Mouse (Mus musculus) bone marrow macrophage, adult 2 months (primary cell): ENCODE data around the gene Zfp3. TPM values are rescaled to one million over a fixed set of nuclear protein-coding genes. Genes with fewer than 3 reads are reported as not detected.
"Not testable (repeated sequence)": the region's sequence is repeated elsewhere in the genome, so short reads cannot be mapped to it uniquely, and the experiment has no call there.

Experiments used
- H3K27ac ChIP-seq: 2 replicates; pipeline ENCODE4 v1.5.1; 2012; ENCODE audit warnings: low read depth, low read length; ENCODE audit not compliant: insufficient read depth
- H3K4me1 ChIP-seq: 2 replicates; pipeline ENCODE4 v1.6.1; 2012; ENCODE audit warnings: low read length; ENCODE audit not compliant: control insufficient read depth, insufficient read depth
- H3K4me3 ChIP-seq: 2 replicates; pipeline ENCODE4 v1.5.1; 2012; ENCODE audit warnings: mild to moderate bottlenecking, low read length, moderate library complexity; ENCODE audit not compliant: insufficient read depth
- CTCF ChIP-seq: IDR thresholded peaks from 2 replicates; pipeline ENCODE4 v1.5.1; 2012; ENCODE audit warnings: low read depth, mild to moderate bottlenecking, low read length, moderate library complexity
- POLR2A ChIP-seq: IDR thresholded peaks from 2 replicates; pipeline ENCODE4 v1.6.1; 2012; ENCODE audit warnings: mild to moderate bottlenecking, low read depth, low read length, borderline replicate concordance
- polyA plus RNA-seq: library from polyadenylated mRNA; stranded (reverse); fragments of >200 nt; gene quantifications from 2 replicates; pipeline ENCODE4 v1.2.4, GENCODE M21; 2012; ENCODE audit not compliant: missing spikeins, insufficient read depth, insufficient read length

Zfp3 gene
- polyA plus RNA-seq, 1 experiment = 3.3 TPM

GRCm38 (mm10) chr11:70754958-70755357 lies 9.1 kb upstream of the Zfp3 start:
- H3K4me3 ChIP-seq = no peak overlapping the region
- TF ChIP-seq POLR2A (no peak), CTCF (no peak)
- peaks cover 10% of the 10 kb centered on the region for H3K4me1 ChIP-seq
- H3K27ac ChIP-seq = no peak overlapping the region

GRCm38 (mm10) chr11:70755645-70756044 lies 8.4 kb upstream of the Zfp3 start:
- H3K27ac ChIP-seq = no peak overlapping the region
- peaks cover 10% of the 10 kb centered on the region for H3K4me1 ChIP-seq
- no peak overlapping the region for H3K4me3 ChIP-seq
- TF ChIP-seq POLR2A (no peak), CTCF (peak; percentile 79)

GRCm38 (mm10) chr11:70760446-70760845 lies 3.6 kb upstream of the Zfp3 start:
- not testable (repeated sequence) for H3K4me3 ChIP-seq, H3K4me1 ChIP-seq, H3K27ac ChIP-seq

- no peak overlapping the region for H3K27ac ChIP-seq
- no peak overlapping the region for H3K4me3 ChIP-seq
- peaks cover 16% of the 10 kb centered on the region for H3K4me1 ChIP-seq
- TF ChIP-seq CTCF = no peak
- no peak for TF ChIP-seq POLR2A
Measured at GRCm38 (mm10) chr11:70762641-70763040, 1.4 kb upstream of the Zfp3 start.

GRCm38 (mm10) chr11:70763582-70763935 lies 450 bp upstream of the Zfp3 start:
- H3K4me1 ChIP-seq = peaks cover 16% of the 10 kb centered on the region
- TF ChIP-seq CTCF = no peak
- no peak overlapping the region for H3K27ac ChIP-seq
- H3K4me3 ChIP-seq = peak overlapping the region; percentile 87

GRCm38 (mm10) chr11:70765776-70766445 lies 1.9 kb downstream of the Zfp3 start:
- Histone ChIP-seq H3K4me3 (no peak overlapping the region), H3K4me1 (peaks cover 16% of the 10 kb centered on the region), H3K27ac (no peak overlapping the region)
- no peak for TF ChIP-seq POLR2A
- no peak for TF ChIP-seq CTCF

GRCm38 (mm10) chr11:70770804-70771203 lies 6.8 kb downstream of the Zfp3 start:
- TF ChIP-seq POLR2A (no peak), CTCF (no peak)
- Histone ChIP-seq H3K4me1 (peaks cover 9% of the 10 kb centered on the region), H3K27ac (no peak overlapping the region), H3K4me3 (no peak overlapping the region)

- Histone ChIP-seq H3K4me3 (no peak overlapping the region), H3K27ac (no peak overlapping the region), H3K4me1 (peaks cover 6% of the 10 kb centered on the region)
- TF ChIP-seq CTCF (peak; percentile 76), POLR2A (no peak)
Measured at GRCm38 (mm10) chr11:70776830-70777571, 13.0 kb downstream of the Zfp3 start.

GRCm38 (mm10) chr11:70777634-70778033 lies 13.6 kb downstream of the Zfp3 start:
- H3K4me3 ChIP-seq = no peak overlapping the region
- TF ChIP-seq CTCF (no peak), POLR2A (no peak)
- peaks cover 6% of the 10 kb centered on the region for H3K4me1 ChIP-seq
- no peak overlapping the region for H3K27ac ChIP-seq

GRCm38 (mm10) chr11:70778058-70778457 lies 14.0 kb downstream of the Zfp3 start:
- not testable (repeated sequence) for H3K4me3 ChIP-seq, H3K4me1 ChIP-seq, H3K27ac ChIP-seq
